Mouse (Mus musculus) lung, postnatal 0 days (tissue): Measurements from ENCODE around the gene Pou6f2. TPM values are rescaled to one million over a fixed set of nuclear protein-coding genes. Genes with fewer than 3 reads are reported as not detected.
A peak's percentile ranks its signal among the peaks of the same experiment; 100 is the strongest.

Source experiments
- ATAC-seq: fragments of 200-750 bp; cut with Nextera tagmentation; 2 replicates; pipeline ENCODE4 v1.8.0; 2017; ENCODE audit warnings: moderate library complexity
- DNase-seq: peaks from one replicate; pipeline ENCODE4 v3.0.0-alpha.2; 2016; ENCODE audit warnings: low spot score
- H3K27ac ChIP-seq: fragments of 300-500 bp; sonication (generic); 2 replicates; pipeline ENCODE4 v1.5.1; 2014; ENCODE audit warnings: antibody characterized with exemption, mild to moderate bottlenecking, low read length, mixed read lengths
- H3K27me3 ChIP-seq: fragments of 300-500 bp; sonication (generic); replicated peaks from 2 replicates; pipeline ENCODE4 v1.6.1; 2014; ENCODE audit warnings: low read length, mixed read lengths; ENCODE audit not compliant: insufficient read depth
- H3K36me3 ChIP-seq: fragments of 300-500 bp; sonication (generic); 2 replicates; pipeline ENCODE4 v1.6.1; 2014; ENCODE audit warnings: low read length, mixed read lengths; ENCODE audit not compliant: insufficient read depth
- H3K4me1 ChIP-seq: fragments of 300-500 bp; sonication (generic); 2 replicates; pipeline ENCODE4 v1.6.1; 2014; ENCODE audit warnings: antibody characterized with exemption, low read depth, low read length, mixed read lengths; ENCODE audit not compliant: insufficient read depth
- H3K4me2 ChIP-seq: fragments of 300-500 bp; sonication (generic); replicated peaks from 2 replicates; pipeline ENCODE4 v1.6.1; 2014; ENCODE audit warnings: low read depth, mild to moderate bottlenecking, low read length, moderate library complexity, mixed read lengths
- H3K4me3 ChIP-seq: fragments of 300-500 bp; sonication (generic); 2 replicates; pipeline ENCODE4 v1.5.1; 2014; ENCODE audit warnings: low read depth, low read length
- H3K9ac ChIP-seq: fragments of 300-500 bp; sonication (generic); replicated peaks from 2 replicates; pipeline ENCODE4 v1.6.1; 2014; ENCODE audit warnings: low read depth, mild to moderate bottlenecking
- H3K9me3 ChIP-seq: fragments of 300-500 bp; sonication (generic); 2 replicates; pipeline ENCODE4 v1.6.1; 2016; ENCODE audit warnings: low read length, mixed read lengths
- CTCF ChIP-seq: IDR thresholded peaks from 2 replicates; pipeline ENCODE4 v1.5.1; 2016; ENCODE audit warnings: antibody characterized with exemption, mild to moderate bottlenecking
- EP300 ChIP-seq: IDR thresholded peaks from 2 replicates; pipeline ENCODE4 v1.6.1; 2016; ENCODE audit warnings: antibody characterized with exemption, mild to moderate bottlenecking, control low read depth
- WGBS: fragments of 180-500 bp; shearing (Covaris S2); extraction: QIAGEN DNeasy Blood & Tissue Kit; methylation state at CpG from one replicate; pipeline ENCODE4 v1.1.7; 2014; 5-methylcytosine and 5-hydroxymethylcytosine counted together
- polyA plus RNA-seq: library from polyadenylated mRNA; unstranded; fragments of >200 nt; fragmentation: Nextera tagmentation; extraction: Ambion mirVana; gene quantifications from 2 replicates; pipeline ENCODE4 v1.2.1, GENCODE M21; 2015

The Pou6f2 gene
- polyA plus RNA-seq, 1 experiment from 2014 or later, result not detected

DNA sequence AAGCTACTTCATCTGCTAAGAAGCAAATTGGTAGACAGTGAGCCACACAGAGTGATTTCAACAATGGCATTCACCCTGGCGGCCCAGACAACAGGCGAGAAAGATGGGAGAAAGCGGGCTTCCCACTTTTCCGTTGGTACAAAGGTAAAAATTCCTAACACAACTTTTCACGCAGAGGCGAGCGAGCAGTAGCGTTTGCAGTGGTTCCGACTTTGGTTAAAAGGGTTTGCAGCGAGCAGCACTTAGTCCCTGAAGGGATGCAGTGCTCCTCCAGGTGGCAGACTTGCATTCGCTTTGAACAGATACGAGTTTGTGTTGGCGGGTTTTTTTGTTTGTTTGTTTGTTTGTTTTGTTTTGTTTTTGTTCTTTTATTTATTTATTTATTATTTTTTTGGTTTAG lies 273.1 kb downstream of the Pou6f2 start:
- Histone ChIP-seq H3K36me3 (no peaks in the 10 kb centered on the region), H3K9me3 (no peaks in the 10 kb centered on the region), H3K4me2 (peak overlapping the region; percentile 14; the same call in 1 of the 2 replicates), H3K4me1 (no peaks in the 10 kb centered on the region; the same call in 1 of the 2 replicates), H3K27me3 (no peaks in the 10 kb centered on the region), H3K4me3 (no peak overlapping the region), H3K27ac (no peak overlapping the region), H3K9ac (no peak overlapping the region)
- WGBS, result 25% methylated on average over 13 of the region's 13 CpGs
- DNase-seq (peak; percentile 60), ATAC-seq (no peak)
- TF ChIP-seq CTCF, result peak; percentile 59
- no peak for TF ChIP-seq EP300

DNA sequence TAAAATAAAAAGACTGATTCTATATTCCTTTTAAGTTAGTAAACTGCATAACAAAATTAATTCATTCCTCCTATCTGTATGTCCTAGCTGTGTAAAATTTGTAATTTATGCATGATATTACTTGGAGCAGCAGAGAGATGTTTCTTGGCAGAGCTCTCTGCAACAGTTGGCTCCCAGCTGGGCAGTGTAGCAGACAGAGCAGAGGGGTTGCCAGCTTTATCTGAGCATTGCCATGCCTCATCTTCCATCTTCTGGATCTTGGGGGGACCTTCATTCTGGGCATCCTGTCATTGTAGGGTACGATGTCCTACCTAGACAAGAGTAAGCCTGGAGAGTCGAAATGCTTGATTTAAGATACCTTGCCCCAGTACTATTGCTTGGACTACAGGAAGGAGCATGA lies 277.1 kb downstream of the Pou6f2 start:
- ATAC-seq (no peak), DNase-seq (no peak)
- Histone ChIP-seq H3K36me3 (no peaks in the 10 kb centered on the region), H3K27me3 (no peaks in the 10 kb centered on the region), H3K4me2 (no peak overlapping the region), H3K4me3 (no peak overlapping the region), H3K4me1 (no peaks in the 10 kb centered on the region; the same call in 1 of the 2 replicates), H3K27ac (no peak overlapping the region), H3K9me3 (no peaks in the 10 kb centered on the region), H3K9ac (no peak overlapping the region)
- 76% methylated on average over 2 of the region's 2 CpGs for WGBS
- TF ChIP-seq CTCF (no peak), EP300 (no peak)

DNA sequence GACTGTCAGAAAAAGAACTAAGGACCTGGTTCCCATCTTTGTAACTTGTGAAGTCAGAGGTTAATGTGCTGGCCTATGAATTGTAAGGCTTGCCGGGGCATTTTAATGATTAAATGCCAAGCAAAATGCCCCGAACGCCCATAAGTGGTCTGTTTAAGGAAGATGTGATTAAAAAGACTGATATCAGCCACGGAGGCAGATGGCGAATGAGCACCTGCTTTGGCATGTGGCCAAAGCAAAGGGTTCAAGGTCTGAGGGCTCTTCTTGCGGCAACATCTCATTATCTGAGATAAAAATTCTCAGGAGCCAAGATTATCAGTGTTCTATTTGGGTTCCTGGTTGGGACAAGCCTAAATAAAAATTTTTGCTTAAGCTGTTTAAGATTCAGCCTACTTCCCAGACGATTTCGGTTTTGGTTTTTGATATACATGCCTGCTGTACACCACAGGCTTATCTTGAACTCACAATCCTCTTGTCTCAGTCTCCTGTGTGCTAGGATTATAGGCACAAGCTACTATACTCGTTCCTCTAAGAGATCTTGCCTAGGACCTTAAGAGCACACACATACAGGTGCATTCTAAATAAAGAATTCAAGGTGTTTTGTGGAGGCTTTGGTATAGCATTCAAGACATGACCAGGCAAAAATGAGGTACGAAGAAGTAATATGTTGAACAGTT lies 315.9 kb downstream of the Pou6f2 start:
- Histone ChIP-seq H3K36me3 (no peaks in the 10 kb centered on the region), H3K4me2 (no peak overlapping the region), H3K4me3 (no peak overlapping the region), H3K27me3 (no peaks in the 10 kb centered on the region), H3K9ac (no peak overlapping the region), H3K9me3 (no peaks in the 10 kb centered on the region), H3K4me1 (no peaks in the 10 kb centered on the region), H3K27ac (no peak overlapping the region)
- WGBS, result 42% methylated on average over 10 of the region's 10 CpGs
- ATAC-seq (no peak), DNase-seq (no peak)
- TF ChIP-seq EP300, result no peak
- no peak for TF ChIP-seq CTCF
